Mouse (Mus musculus) liver, embryonic 15.5 days (tissue): ENCODE measurements around the gene Klf1. TPM values are rescaled to one million over a fixed set of nuclear protein-coding genes. Genes with fewer than 3 reads are reported as not detected.
A peak's percentile ranks its signal among the peaks of the same experiment; 100 is the strongest.

ENCODE experiments used
- ATAC-seq: fragments of 200-750 bp; cut with Nextera tagmentation; 2 replicates; pipeline ENCODE4 v1.8.0; 2017; ENCODE audit warnings: moderate number of reproducible peaks, mild to moderate bottlenecking, moderate library complexity; ENCODE audit not compliant: insufficient read depth
- H3K27ac ChIP-seq: fragments of 300-500 bp; sonication (generic); replicated peaks from 2 replicates; pipeline ENCODE4 v1.5.1; 2015; ENCODE audit warnings: mild to moderate bottlenecking, inconsistent platforms
- H3K27me3 ChIP-seq: fragments of 300-500 bp; sonication (generic); 2 replicates; pipeline ENCODE4 v1.6.1; 2015; ENCODE audit warnings: mild to moderate bottlenecking, inconsistent platforms
- H3K36me3 ChIP-seq: fragments of 300-500 bp; sonication (generic); replicated peaks from 2 replicates; pipeline ENCODE4 v1.6.1; 2015; ENCODE audit warnings: moderate library complexity, mild to moderate bottlenecking, inconsistent platforms
- H3K4me1 ChIP-seq: fragments of 300-500 bp; sonication (generic); replicated peaks from 2 replicates; pipeline ENCODE4 v1.6.1; 2015; ENCODE audit warnings: inconsistent platforms
- H3K4me2 ChIP-seq: fragments of 300-500 bp; sonication (generic); 2 replicates; pipeline ENCODE4 v1.6.1; 2015; ENCODE audit warnings: moderate library complexity, mild to moderate bottlenecking, inconsistent platforms
- H3K4me3 ChIP-seq: fragments of 300-500 bp; sonication (generic); replicated peaks from 2 replicates; pipeline ENCODE4 v1.5.1; 2015; ENCODE audit warnings: mild to moderate bottlenecking, inconsistent platforms
- H3K9ac ChIP-seq: fragments of 300-500 bp; sonication (generic); 2 replicates; pipeline ENCODE4 v1.6.1; 2015; ENCODE audit warnings: moderate library complexity, mild to moderate bottlenecking, inconsistent platforms
- H3K9me3 ChIP-seq: fragments of 300-500 bp; sonication (generic); replicated peaks from 2 replicates; pipeline ENCODE4 v1.6.1; 2016; ENCODE audit warnings: inconsistent platforms
- WGBS: fragments of 180-500 bp; shearing (Covaris S2); methylation state at CpG from one replicate; pipeline ENCODE4 v1.1.7; 2015; ENCODE audit warnings: mixed read lengths; ENCODE audit not compliant: insufficient replicate concordance; 5-methylcytosine and 5-hydroxymethylcytosine counted together
- polyA plus RNA-seq: library from polyadenylated mRNA; unstranded; fragments of >200 nt; fragmentation: Nextera tagmentation; extraction: Ambion mirVana; gene quantifications from 2 replicates; pipeline ENCODE4 v1.2.1, GENCODE M21; 2015

The Klf1 gene
- polyA plus RNA-seq, 1 experiment from 2014 or later: 443 TPM

DNA sequence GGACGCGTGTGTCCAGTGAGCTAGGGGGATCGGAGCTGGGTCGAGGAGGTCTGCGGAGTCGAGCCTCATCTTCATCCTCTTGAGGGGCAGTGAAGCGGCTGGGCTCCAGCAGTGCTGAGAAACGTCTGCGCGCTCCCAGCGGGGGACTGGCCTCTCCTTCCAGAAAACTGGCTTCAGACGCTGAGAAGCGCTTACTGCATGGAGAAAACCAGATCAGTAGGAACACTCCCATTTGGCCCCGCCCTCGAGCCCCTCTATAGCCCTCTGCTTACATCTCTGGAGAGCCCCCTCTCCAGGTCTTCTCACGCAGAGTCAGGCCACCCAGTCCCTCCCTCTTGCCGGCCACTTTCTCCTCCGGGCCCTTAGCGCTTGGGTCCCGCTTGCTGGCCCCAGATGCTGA, 16.1 kb downstream of the Klf1 start:
- Histone ChIP-seq H3K9me3 (no peaks in the 10 kb centered on the region), H3K27me3 (peaks cover 61% of the 10 kb centered on the region), H3K4me3 (no peak overlapping the region), H3K27ac (no peak overlapping the region), H3K9ac (no peak overlapping the region), H3K36me3 (no peaks in the 10 kb centered on the region), H3K4me1 (peaks cover 15% of the 10 kb centered on the region), H3K4me2 (no peak overlapping the region)
- ATAC-seq: no peak
- WGBS: 32% methylated on average over 20 of the region's 20 CpGs

DNA sequence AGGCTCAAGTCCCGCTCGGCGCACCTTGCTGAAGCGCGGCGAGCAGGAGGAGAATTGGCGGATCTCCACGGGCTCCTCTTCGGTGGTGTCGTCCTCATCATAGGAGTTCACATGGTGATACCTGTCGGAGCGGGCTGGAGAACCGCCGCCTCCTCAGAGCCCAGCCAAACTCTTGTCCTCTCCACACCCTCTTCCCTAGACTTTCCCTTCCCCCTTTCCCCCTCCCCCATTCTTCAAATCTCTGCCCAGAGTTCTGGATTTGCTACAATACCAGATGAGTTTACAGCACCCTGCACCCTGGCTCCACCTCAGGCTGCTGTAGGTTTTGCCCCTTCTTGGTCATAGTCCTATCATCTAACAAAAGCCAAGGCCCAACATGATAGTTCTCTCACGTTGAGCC, 16.9 kb downstream of the Klf1 start:
- H3K4me2 ChIP-seq: no peak overlapping the region
- no peak for ATAC-seq
- H3K36me3 ChIP-seq: no peaks in the 10 kb centered on the region
- peaks cover 58% of the 10 kb centered on the region for H3K27me3 ChIP-seq
- H3K4me1 ChIP-seq: peaks cover 8% of the 10 kb centered on the region
- H3K4me3 ChIP-seq: no peak overlapping the region
- H3K9ac ChIP-seq: no peak overlapping the region
- H3K9me3 ChIP-seq: no peaks in the 10 kb centered on the region
- no peak overlapping the region for H3K27ac ChIP-seq
- WGBS: 81% methylated on average over 15 of the region's 15 CpGs

GRCm38 (mm10) chr8:84921596-84921995, 19.9 kb downstream of the Klf1 start:
- 0 out of 2 replicates have a peak, but pooled peaks cover 4% of the 10 kb centered on the region for H3K4me1 ChIP-seq
- peaks cover 56% of the 10 kb centered on the region for H3K27me3 ChIP-seq
- no peaks in the 10 kb centered on the region for H3K9me3 ChIP-seq
- H3K4me2 ChIP-seq: no peak overlapping the region
- no peaks in the 10 kb centered on the region for H3K36me3 ChIP-seq
- no peak overlapping the region for H3K27ac ChIP-seq
- WGBS: 62% methylated on average over 2 of the region's 2 CpGs
- H3K4me3 ChIP-seq: no peak overlapping the region
- no peak overlapping the region for H3K9ac ChIP-seq
- no peak for ATAC-seq

DNA sequence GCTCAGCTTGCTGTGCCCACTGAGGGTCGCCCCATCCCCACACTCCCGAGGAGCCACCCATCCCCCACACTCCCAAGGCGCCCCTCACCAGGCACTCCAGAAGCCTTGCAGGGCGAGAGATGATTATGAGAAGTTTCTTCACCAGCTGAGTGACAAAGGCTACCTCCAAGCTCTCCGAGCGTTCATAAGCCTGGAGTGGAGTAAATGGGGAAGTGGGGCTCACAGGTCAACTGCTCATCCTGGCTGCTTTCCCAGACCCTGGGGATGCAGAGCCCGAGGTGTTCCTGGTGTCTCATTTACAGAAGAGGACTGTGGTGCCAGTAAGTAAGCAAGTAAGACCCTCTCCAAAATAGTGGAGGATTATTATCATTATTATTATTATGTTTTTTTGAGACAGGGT, 23.8 kb downstream of the Klf1 start:
- no peaks in the 10 kb centered on the region for H3K9me3 ChIP-seq
- WGBS: 48% methylated on average over 7 of the region's 7 CpGs
- H3K4me2 ChIP-seq: no peak overlapping the region
- H3K9ac ChIP-seq: no peak overlapping the region
- H3K4me1 ChIP-seq: peaks cover 15% of the 10 kb centered on the region
- peaks cover 55% of the 10 kb centered on the region for H3K27me3 ChIP-seq
- H3K4me3 ChIP-seq: no peak overlapping the region
- no peaks in the 10 kb centered on the region for H3K36me3 ChIP-seq
- H3K27ac ChIP-seq: no peak overlapping the region
- ATAC-seq: no peak

GRCm38 (mm10) chr8:84927513-84927912, 25.8 kb downstream of the Klf1 start:
- peaks cover 73% of the 10 kb centered on the region for H3K27me3 ChIP-seq
- H3K4me2 ChIP-seq: no peak overlapping the region
- H3K9me3 ChIP-seq: no peaks in the 10 kb centered on the region
- H3K27ac ChIP-seq: no peak overlapping the region
- H3K4me1 ChIP-seq: peaks cover 15% of the 10 kb centered on the region
- H3K9ac ChIP-seq: no peak overlapping the region
- H3K4me3 ChIP-seq: no peak overlapping the region
- no peak for ATAC-seq
- WGBS: 52% methylated on average over 1 of the region's 1 CpGs
- no peaks in the 10 kb centered on the region for H3K36me3 ChIP-seq

GRCm38 (mm10) chr8:84928456-84929306, 27.0 kb downstream of the Klf1 start:
- Histone ChIP-seq H3K9me3 (no peaks in the 10 kb centered on the region), H3K4me2 (peak overlapping the region; percentile 39), H3K27me3 (peaks cover 79% of the 10 kb centered on the region), H3K4me1 (peaks cover 13% of the 10 kb centered on the region), H3K9ac (no peak overlapping the region), H3K36me3 (no peaks in the 10 kb centered on the region), H3K27ac (no peak overlapping the region), H3K4me3 (peak overlapping the region; percentile 14; the same call in 1 of the 2 replicates)
- 5% methylated on average over 52 of the region's 52 CpGs for WGBS
- ATAC-seq: peak; percentile 37

DNA sequence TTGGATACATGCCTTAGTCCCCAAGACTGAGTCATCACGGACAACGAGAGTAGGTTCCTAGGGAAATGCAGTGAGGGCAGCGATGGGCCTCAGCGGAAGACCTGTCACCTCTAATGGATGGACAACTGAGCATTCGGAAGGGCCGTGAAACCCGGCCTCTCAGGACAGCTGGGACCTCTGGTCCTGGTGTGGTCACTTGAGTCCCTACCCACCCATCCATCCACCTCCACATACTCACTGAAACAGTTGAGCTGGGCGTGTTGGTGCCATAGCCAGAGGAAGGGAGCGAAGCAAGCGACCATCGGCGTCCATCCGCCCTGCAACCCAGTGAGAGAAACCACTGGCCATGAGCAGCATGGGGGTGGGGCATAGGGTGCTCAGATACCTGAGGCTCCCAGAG, 28.9 kb downstream of the Klf1 start:
- Histone ChIP-seq H3K4me2 (no peak overlapping the region), H3K36me3 (no peaks in the 10 kb centered on the region), H3K4me1 (peaks cover 20% of the 10 kb centered on the region), H3K9ac (no peak overlapping the region), H3K27ac (no peak overlapping the region), H3K27me3 (peaks cover 83% of the 10 kb centered on the region), H3K4me3 (no peak overlapping the region), H3K9me3 (no peaks in the 10 kb centered on the region)
- WGBS: 77% methylated on average over 13 of the region's 13 CpGs
- no peak for ATAC-seq

- no peak overlapping the region for H3K4me2 ChIP-seq
- no peak overlapping the region for H3K9ac ChIP-seq
- H3K9me3 ChIP-seq: no peaks in the 10 kb centered on the region
- no peaks in the 10 kb centered on the region for H3K36me3 ChIP-seq
- H3K4me3 ChIP-seq: no peak overlapping the region
- no peak overlapping the region for H3K27ac ChIP-seq
- WGBS: 64% methylated on average over 16 of the region's 16 CpGs
- H3K4me1 ChIP-seq: peaks cover 34% of the 10 kb centered on the region
- H3K27me3 ChIP-seq: peaks cover 98% of the 10 kb centered on the region
- no peak for ATAC-seq
These were observed 32.2 kb downstream of the Klf1 start for GRCm38 (mm10) chr8:84933767-84934559.

DNA sequence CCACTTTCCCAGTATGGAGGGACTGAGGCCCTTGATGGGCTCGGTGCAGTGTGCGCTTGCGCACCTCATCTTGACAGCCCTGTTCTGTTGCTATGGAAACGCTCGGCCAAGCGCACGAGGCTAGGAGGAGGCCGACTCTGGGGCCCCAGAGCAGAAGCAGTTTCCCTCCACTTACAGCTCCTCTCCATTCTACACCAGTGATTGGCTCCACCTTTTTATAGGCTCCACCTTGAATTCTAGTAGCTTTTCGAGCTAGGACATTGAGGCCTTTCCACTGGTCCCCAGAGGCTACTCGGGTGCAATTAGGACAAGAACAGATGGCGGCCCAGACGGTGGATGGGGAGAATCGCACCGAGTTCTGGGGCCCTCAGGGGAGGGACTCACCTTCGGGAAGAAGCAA, 33.1 kb downstream of the Klf1 start:
- 3% methylated on average over 15 of the region's 15 CpGs for WGBS
- Histone ChIP-seq H3K27ac (no peak overlapping the region), H3K9me3 (no peaks in the 10 kb centered on the region), H3K36me3 (no peaks in the 10 kb centered on the region), H3K9ac (no peak overlapping the region), H3K4me3 (no peak overlapping the region), H3K4me2 (no peak overlapping the region), H3K4me1 (peaks cover 29% of the 10 kb centered on the region), H3K27me3 (peaks cover 98% of the 10 kb centered on the region)
- ATAC-seq: no peak

DNA sequence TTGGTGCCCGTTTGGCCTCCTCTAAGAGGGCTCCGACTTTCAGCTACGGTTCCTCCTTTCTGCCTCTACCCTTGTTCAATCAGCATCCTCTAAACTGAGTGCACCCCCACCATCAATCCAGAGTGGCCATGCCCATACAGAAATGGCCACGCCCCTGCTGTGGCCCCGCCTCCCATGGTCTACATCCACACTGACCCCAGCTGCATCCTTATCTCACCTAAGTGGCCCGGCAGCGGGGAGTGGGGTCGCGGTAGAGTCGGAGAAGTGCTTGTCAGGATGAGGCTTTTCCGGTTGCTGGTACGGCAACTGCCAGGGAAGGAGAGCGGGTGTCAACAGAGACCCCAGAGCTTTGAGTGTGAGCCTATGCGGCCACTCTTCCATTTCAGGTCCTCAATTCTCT, 33.8 kb downstream of the Klf1 start:
- 3% methylated on average over 14 of the region's 14 CpGs for WGBS

More for the DNA sequence above, 33.8 kb downstream of the Klf1 start:
- ATAC-seq: no peak
- H3K27ac ChIP-seq: no peak overlapping the region
- H3K27me3 ChIP-seq: peaks cover 98% of the 10 kb centered on the region
- no peaks in the 10 kb centered on the region for H3K36me3 ChIP-seq
- no peak overlapping the region for H3K4me2 ChIP-seq
- no peak overlapping the region for H3K9ac ChIP-seq
- no peaks in the 10 kb centered on the region for H3K9me3 ChIP-seq
- H3K4me3 ChIP-seq: no peak overlapping the region
- peaks cover 29% of the 10 kb centered on the region for H3K4me1 ChIP-seq
